Mouse (Mus musculus) bone marrow macrophage, adult 2 months (primary cell): ENCODE results near the gene Acan. TPM values are rescaled to one million over a fixed set of nuclear protein-coding genes. Genes with fewer than 3 reads are reported as not detected.
A peak's percentile ranks its signal among the peaks of the same experiment; 100 is the strongest.

Experiments
- H3K27ac ChIP-seq: 2 replicates; pipeline ENCODE4 v1.5.1; 2012; ENCODE audit warnings: low read depth, low read length; ENCODE audit not compliant: insufficient read depth
- H3K4me1 ChIP-seq: 2 replicates; pipeline ENCODE4 v1.6.1; 2012; ENCODE audit warnings: low read length; ENCODE audit not compliant: control insufficient read depth, insufficient read depth
- H3K4me3 ChIP-seq: 2 replicates; pipeline ENCODE4 v1.5.1; 2012; ENCODE audit warnings: mild to moderate bottlenecking, low read length, moderate library complexity; ENCODE audit not compliant: insufficient read depth
- CTCF ChIP-seq: IDR thresholded peaks from 2 replicates; pipeline ENCODE4 v1.5.1; 2012; ENCODE audit warnings: low read depth, mild to moderate bottlenecking, low read length, moderate library complexity
- POLR2A ChIP-seq: IDR thresholded peaks from 2 replicates; pipeline ENCODE4 v1.6.1; 2012; ENCODE audit warnings: mild to moderate bottlenecking, low read depth, low read length, borderline replicate concordance
- polyA plus RNA-seq: library from polyadenylated mRNA; stranded (reverse); fragments of >200 nt; gene quantifications from 2 replicates; pipeline ENCODE4 v1.2.4, GENCODE M21; 2012; ENCODE audit not compliant: missing spikeins, insufficient read depth, insufficient read length

Gene Acan
- polyA plus RNA-seq, 1 experiment, result not detected

DNA sequence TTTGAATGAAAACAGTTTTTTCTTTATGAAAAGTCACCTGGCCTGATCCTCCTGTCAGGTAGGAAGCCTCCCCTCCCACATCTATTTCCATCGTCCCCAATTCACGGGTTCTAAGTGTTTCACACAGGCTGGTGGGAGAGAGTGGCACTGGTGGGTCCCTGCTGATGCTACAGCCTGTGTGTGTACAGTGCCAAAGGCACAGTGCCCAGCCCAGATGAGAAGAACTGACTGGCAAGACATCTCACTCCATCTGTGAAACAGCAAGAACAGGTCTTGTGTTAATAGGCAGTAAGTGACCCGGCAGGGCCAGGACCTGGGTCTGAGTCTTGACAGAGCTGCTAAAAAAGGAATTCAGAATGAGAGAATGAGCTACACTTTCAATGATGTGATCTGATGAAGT lies 25.9 kb downstream of the Acan start:
- no peaks in the 10 kb centered on the region for H3K4me1 ChIP-seq
- TF ChIP-seq POLR2A, result no peak
- TF ChIP-seq CTCF, result no peak
- no peak overlapping the region for H3K27ac ChIP-seq
- no peak overlapping the region for H3K4me3 ChIP-seq

GRCm38 (mm10) chr7:79080572-79081399 lies 27.5 kb downstream of the Acan start:
- no peak overlapping the region for H3K27ac ChIP-seq
- peak; percentile 54 for TF ChIP-seq CTCF
- TF ChIP-seq POLR2A, result no peak
- no peaks in the 10 kb centered on the region for H3K4me1 ChIP-seq

DNA sequence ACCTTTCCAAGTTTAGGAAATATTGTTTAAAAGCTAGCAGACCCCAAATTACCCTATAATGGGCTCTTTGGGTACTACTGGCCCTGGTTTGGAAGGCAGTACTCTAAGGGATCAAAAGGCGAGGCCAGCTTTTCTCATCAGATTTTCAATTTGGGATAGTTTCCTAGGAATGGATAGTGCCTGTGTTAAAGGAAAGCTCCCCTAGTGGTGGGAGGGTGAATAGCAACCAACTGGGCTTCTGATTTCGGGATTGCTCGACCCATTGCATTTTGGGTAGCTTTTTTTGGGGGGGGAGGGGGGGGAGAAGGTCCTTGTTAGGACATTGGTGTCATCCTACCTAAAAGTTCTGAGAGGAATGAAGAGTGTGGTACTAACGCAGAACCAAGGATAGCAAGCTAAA lies 35.8 kb downstream of the Acan start:
- Histone ChIP-seq H3K4me1 (no peaks in the 10 kb centered on the region), H3K4me3 (no peak overlapping the region), H3K27ac (no peak overlapping the region)
- TF ChIP-seq POLR2A (no peak), CTCF (no peak)

More at GRCm38 (mm10) chr7:79080572-79081399, 27.5 kb downstream of the Acan start:
- no peak overlapping the region for H3K4me3 ChIP-seq

- Histone ChIP-seq H3K4me1 (no peaks in the 10 kb centered on the region), H3K27ac (no peak overlapping the region), H3K4me3 (no peak overlapping the region)
- TF ChIP-seq POLR2A (no peak), CTCF (no peak)
Observed at GRCm38 (mm10) chr7:79096492-79096891, 43.2 kb downstream of the Acan start.

DNA sequence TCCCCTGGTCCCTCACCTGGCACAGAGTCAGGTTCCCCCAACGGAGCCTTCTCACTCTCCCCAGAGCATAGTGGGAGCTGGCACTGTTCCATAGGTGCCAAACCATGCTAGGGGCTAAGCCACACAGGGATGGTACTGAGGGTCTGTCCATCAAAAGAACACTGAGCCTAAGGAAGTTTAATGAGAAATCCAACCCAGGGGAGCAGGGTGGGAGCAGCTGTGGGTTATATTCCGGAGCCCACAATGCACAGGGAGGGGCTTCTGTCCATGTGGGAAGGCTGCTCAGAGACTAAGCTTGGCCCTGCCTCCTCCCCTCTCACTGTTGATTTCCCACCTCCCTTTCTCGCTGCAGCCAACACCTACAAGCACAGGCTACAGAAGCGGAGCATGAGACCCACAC lies 60.6 kb downstream of the Acan start:
- Histone ChIP-seq H3K4me3 (no peak overlapping the region), H3K4me1 (no peaks in the 10 kb centered on the region), H3K27ac (no peak overlapping the region)
- TF ChIP-seq CTCF, result no peak

- TF ChIP-seq POLR2A (no peak), CTCF (no peak)
- Histone ChIP-seq H3K27ac (no peak overlapping the region), H3K4me1 (no peaks in the 10 kb centered on the region), H3K4me3 (no peak overlapping the region)
Observed at GRCm38 (mm10) chr7:79123465-79123864, 70.2 kb downstream of the Acan start.

- TF ChIP-seq CTCF (no peak), POLR2A (no peak)
- H3K4me1 ChIP-seq, result no peaks in the 10 kb centered on the region
- no peak overlapping the region for H3K27ac ChIP-seq
- no peak overlapping the region for H3K4me3 ChIP-seq
Observed at GRCm38 (mm10) chr7:79129883-79130282, 76.6 kb downstream of the Acan start.

DNA sequence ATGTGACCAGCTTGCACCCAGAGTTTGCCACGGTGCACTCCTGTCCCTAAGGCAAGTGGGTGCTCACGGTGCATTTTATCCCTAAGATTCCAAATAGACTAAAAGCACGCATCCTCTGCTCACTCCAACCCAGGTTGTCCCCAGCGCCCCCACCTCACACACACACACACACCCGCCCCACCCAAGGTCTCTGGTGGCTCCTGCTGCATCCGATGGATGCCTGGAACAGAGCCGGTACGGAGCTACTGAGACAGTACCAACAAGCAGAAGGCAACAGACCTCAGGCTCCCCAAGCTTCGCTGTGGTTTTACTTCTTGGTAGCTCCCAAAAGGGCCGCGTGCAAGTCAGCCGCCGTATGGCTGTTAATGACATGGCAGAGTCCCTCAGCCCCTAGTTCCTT lies 77.1 kb downstream of the Acan start:
- Histone ChIP-seq H3K4me3 (no peak overlapping the region), H3K27ac (no peak overlapping the region), H3K4me1 (no peaks in the 10 kb centered on the region)
- TF ChIP-seq POLR2A, result no peak
- no peak for TF ChIP-seq CTCF

- no peak within 1 kb of the TSS for H3K27ac ChIP-seq
- H3K4me1 ChIP-seq, result no peaks in the 10 kb centered on the region
- H3K4me3 ChIP-seq, result no peak within 1 kb of the TSS
- TF ChIP-seq POLR2A, result no peak
- no peak for TF ChIP-seq CTCF
Observed at GRCm38 (mm10) chr7:79130843-79131444, 77.7 kb downstream of the Acan start, which contains the start of gene Hapln3. Gene Hapln3, minus strand, starts transcription at chr7:79131018.

DNA sequence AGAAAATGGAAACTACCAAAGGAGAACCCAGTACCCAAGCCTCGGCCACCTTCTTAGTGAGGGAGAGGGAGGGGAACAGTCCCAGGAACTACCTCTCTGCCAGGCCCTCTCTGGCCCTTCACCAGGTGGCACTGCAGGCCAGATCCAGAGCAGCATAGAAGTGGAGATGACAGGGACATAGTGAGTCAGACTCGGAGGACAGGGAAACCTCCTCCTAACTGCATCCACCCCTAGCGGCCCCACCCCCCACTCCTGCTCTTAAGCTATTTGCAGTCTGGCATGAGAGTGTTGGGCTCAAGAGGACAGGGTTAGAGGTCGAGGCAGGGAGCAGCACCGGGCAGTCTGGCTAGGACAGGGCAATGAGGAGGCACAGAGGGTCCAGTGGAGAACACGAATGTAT lies 80.1 kb downstream of the Acan start:
- H3K4me3 ChIP-seq, result no peak overlapping the region
- no peak for TF ChIP-seq CTCF
- no peak for TF ChIP-seq POLR2A
- no peaks in the 10 kb centered on the region for H3K4me1 ChIP-seq
- no peak overlapping the region for H3K27ac ChIP-seq
